Mouse (Mus musculus) hindbrain, postnatal 0 days (tissue): ENCODE measurements around the gene Kcnab1. TPM values are rescaled to one million over a fixed set of nuclear protein-coding genes. Genes with fewer than 3 reads are reported as not detected.

Experiments used
- ATAC-seq: fragments of 200-750 bp; cut with Nextera tagmentation; 2 replicates; pipeline ENCODE4 v1.8.0; 2017; ENCODE audit warnings: mild to moderate bottlenecking, moderate TSS enrichment, moderate library complexity
- DNase-seq: peaks from one replicate; pipeline ENCODE4 v3.0.0-alpha.2; 2015; ENCODE audit warnings: low spot score
- H3K27ac ChIP-seq: fragments of 300-500 bp; sonication (generic); 2 replicates; pipeline ENCODE4 v1.5.1; 2014; ENCODE audit warnings: mild to moderate bottlenecking
- H3K27me3 ChIP-seq: fragments of 300-500 bp; sonication (generic); 2 replicates; pipeline ENCODE4 v1.6.1; 2014; ENCODE audit warnings: low read length, mixed read lengths; ENCODE audit not compliant: insufficient read depth
- H3K36me3 ChIP-seq: fragments of 300-500 bp; sonication (generic); 2 replicates; pipeline ENCODE4 v1.6.1; 2014; ENCODE audit warnings: low read length, mixed read lengths; ENCODE audit not compliant: insufficient read depth
- H3K4me1 ChIP-seq: fragments of 300-500 bp; sonication (generic); 2 replicates; pipeline ENCODE4 v1.6.1; 2014; ENCODE audit warnings: antibody characterized with exemption, low read length, mixed read lengths; ENCODE audit not compliant: insufficient read depth
- H3K4me2 ChIP-seq: fragments of 300-500 bp; sonication (generic); 2 replicates; pipeline ENCODE4 v1.6.1; 2014; ENCODE audit warnings: low read depth, mild to moderate bottlenecking, low read length, moderate library complexity, mixed read lengths
- H3K4me3 ChIP-seq: fragments of 300-500 bp; sonication (generic); 2 replicates; pipeline ENCODE4 v1.5.1; 2014; ENCODE audit warnings: low read length
- H3K9ac ChIP-seq: fragments of 300-500 bp; sonication (generic); replicated peaks from 2 replicates; pipeline ENCODE4 v1.6.1; 2014; ENCODE audit warnings: mild to moderate bottlenecking, low read length, moderate library complexity, mixed read lengths
- H3K9me3 ChIP-seq: fragments of 300-500 bp; sonication (generic); 2 replicates; pipeline ENCODE4 v1.6.1; 2016; ENCODE audit warnings: low read length, mixed read lengths
- CTCF ChIP-seq: IDR thresholded peaks from 2 replicates; pipeline ENCODE4 v1.5.1; 2016; ENCODE audit warnings: antibody characterized with exemption, control low read depth, low read depth
- WGBS: fragments of 180-500 bp; shearing (Covaris S2); extraction: QIAGEN DNeasy Blood & Tissue Kit; methylation state at CpG from one replicate; pipeline ENCODE4 v1.1.7; 2014; 5-methylcytosine and 5-hydroxymethylcytosine counted together
- polyA plus RNA-seq: library from polyadenylated mRNA; unstranded; fragments of >200 nt; fragmentation: Nextera tagmentation; extraction: Ambion mirVana; gene quantifications from 2 replicates; pipeline ENCODE4 v1.2.1, GENCODE M21; 2015
- total RNA-seq: library from RNA; depleted of rRNA; stranded (reverse); fragments of >200 nt; gene quantifications from 2 replicates; pipeline ENCODE4 v1.2.3, GENCODE M21; 2014

The Kcnab1 gene
- total and polyA plus RNA-seq, 2 experiments from 2014 or later: 6.3 to 11.3 TPM

DNA sequence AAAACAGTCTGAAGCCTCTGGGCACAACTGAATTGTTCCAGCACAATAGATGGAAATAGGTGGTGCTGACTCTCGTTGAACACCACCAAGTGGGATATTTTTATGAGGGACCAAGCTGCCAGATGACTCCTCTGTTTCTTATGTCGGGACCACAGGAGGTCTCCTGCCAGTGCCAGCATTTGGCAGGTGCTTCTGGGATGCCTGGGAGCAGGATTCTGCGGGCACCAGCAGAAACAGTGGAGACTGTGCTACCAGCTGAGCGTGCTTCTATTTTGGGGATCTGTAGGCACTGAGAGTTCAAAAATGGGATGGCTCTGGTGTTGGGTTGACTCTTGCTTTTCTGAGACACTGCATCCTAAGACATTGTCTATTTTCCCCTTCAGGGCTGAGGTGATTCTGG lies 190.0 kb downstream of the Kcnab1 start:
- Histone ChIP-seq H3K4me3 (no peak overlapping the region), H3K9ac (no peak overlapping the region), H3K27me3 (no peaks in the 10 kb centered on the region), H3K9me3 (no peaks in the 10 kb centered on the region), H3K4me1 (no peaks in the 10 kb centered on the region), H3K27ac (no peak overlapping the region), H3K36me3 (no peaks in the 10 kb centered on the region), H3K4me2 (no peak overlapping the region)
- no peak for TF ChIP-seq CTCF
- DNase-seq: no peak
- WGBS: 61% methylated on average over 4 of the region's 4 CpGs
- no peak for ATAC-seq

- Histone ChIP-seq H3K9me3 (no peaks in the 10 kb centered on the region), H3K27me3 (no peaks in the 10 kb centered on the region), H3K27ac (no peak overlapping the region), H3K4me3 (no peak overlapping the region), H3K9ac (no peak overlapping the region), H3K36me3 (no peaks in the 10 kb centered on the region), H3K4me1 (no peaks in the 10 kb centered on the region), H3K4me2 (no peak overlapping the region)
- TF ChIP-seq CTCF: no peak
- 55% methylated on average over 3 of the region's 3 CpGs for WGBS
- ATAC-seq (no peak), DNase-seq (no peak)
Observed at GRCm38 (mm10) chr3:65301531-65301930, 192.3 kb downstream of the Kcnab1 start.

DNA sequence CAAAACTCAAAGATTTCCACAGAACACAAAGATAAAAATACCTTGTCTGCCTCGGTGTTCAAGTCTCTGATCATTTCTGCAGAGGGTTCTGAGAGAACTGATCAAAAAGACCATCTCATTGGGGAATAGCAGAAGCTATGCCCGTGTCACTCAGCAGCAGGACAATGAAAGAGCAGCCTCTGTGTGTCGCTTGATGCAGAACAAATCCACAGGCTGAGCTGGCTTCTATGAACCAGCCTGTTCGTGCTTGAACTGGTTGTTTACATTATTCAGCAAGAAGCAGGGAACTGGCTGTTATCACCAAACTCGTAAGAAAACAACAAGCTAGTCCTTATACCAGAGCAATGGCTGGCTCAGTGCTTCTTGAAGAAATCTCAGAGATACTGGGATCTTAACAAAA lies 193.4 kb downstream of the Kcnab1 start:
- WGBS: 13% methylated on average over 5 of the region's 5 CpGs
- ATAC-seq: peak; percentile 76
- DNase-seq: peak; percentile 51

DNA sequence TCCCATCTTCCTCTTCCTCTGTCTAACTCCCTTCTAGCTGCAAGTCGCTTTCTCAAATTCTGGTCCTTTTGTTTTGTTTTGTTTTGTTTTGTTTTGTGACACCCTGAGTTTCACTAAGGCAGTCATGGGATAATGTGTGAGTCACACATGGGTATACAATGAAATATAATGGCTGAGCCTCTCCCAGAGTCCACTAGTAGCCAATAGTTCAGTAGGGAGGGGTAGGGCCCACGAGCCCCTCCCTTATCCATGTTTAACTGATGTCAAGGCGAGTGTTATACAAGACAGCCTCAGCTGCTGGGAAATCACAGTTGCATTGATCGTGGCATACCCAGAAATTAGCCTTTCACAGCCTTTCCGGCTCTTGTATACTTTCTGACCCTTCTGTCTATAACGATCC lies 206.7 kb downstream of the Kcnab1 start:
- H3K9me3 ChIP-seq: no peaks in the 10 kb centered on the region
- DNase-seq (no peak), ATAC-seq (no peak)
- no peak overlapping the region for H3K4me3 ChIP-seq
- no peak overlapping the region for H3K4me2 ChIP-seq
- no peak overlapping the region for H3K27ac ChIP-seq
- no peak for TF ChIP-seq CTCF
- 66% methylated on average over 6 of the region's 6 CpGs for WGBS
- no peaks in the 10 kb centered on the region for H3K27me3 ChIP-seq
- H3K9ac ChIP-seq: no peak overlapping the region
- no peaks in the 10 kb centered on the region for H3K4me1 ChIP-seq
- no peaks in the 10 kb centered on the region for H3K36me3 ChIP-seq

More for the DNA sequence above, 193.4 kb downstream of the Kcnab1 start:
- Histone ChIP-seq H3K4me2 (no peak overlapping the region), H3K9me3 (no peaks in the 10 kb centered on the region), H3K27me3 (no peaks in the 10 kb centered on the region), H3K27ac (no peak overlapping the region), H3K4me3 (no peak overlapping the region), H3K36me3 (no peaks in the 10 kb centered on the region), H3K4me1 (no peaks in the 10 kb centered on the region), H3K9ac (no peak overlapping the region)
- TF ChIP-seq CTCF: no peak

DNA sequence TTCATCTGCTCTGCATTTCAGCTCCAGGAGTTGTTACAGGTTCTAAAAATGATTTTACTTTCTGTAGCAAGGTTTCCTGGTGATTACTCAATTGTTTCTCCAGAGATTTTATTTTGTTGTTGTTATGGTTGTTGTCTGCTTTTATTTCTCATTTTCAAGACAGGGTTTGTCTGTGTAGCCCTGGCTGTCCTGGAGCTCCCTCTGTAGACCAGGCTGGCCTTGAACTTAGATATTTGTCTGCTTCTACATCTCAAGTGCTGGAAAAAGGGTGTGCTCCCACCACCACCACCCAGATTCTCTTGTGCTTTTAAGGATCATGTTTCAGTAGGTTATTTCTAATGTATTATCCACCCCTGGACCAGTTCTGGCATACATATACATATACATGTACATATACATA lies 207.6 kb downstream of the Kcnab1 start:
- H3K4me1 ChIP-seq: no peaks in the 10 kb centered on the region
- no peak overlapping the region for H3K9ac ChIP-seq
- H3K27me3 ChIP-seq: no peaks in the 10 kb centered on the region
- 0 out of 2 replicates have a peak, but pooled peaks have one; percentile 13 for TF ChIP-seq CTCF
- no peak overlapping the region for H3K4me2 ChIP-seq
- ATAC-seq (no peak), DNase-seq (no peak)
- H3K36me3 ChIP-seq: no peaks in the 10 kb centered on the region
- H3K27ac ChIP-seq: no peak overlapping the region
- no peaks in the 10 kb centered on the region for H3K9me3 ChIP-seq
- no peak overlapping the region for H3K4me3 ChIP-seq

- ATAC-seq (no peak), DNase-seq (peak; percentile 59)
- no peak overlapping the region for H3K27ac ChIP-seq
- no peaks in the 10 kb centered on the region for H3K36me3 ChIP-seq
- no peaks in the 10 kb centered on the region for H3K4me1 ChIP-seq
- H3K27me3 ChIP-seq: no peaks in the 10 kb centered on the region
- 35% methylated on average over 10 of the region's 10 CpGs for WGBS
- no peak overlapping the region for H3K9ac ChIP-seq
- TF ChIP-seq CTCF: peak; percentile 58
- H3K4me3 ChIP-seq: no peak overlapping the region
- H3K9me3 ChIP-seq: no peaks in the 10 kb centered on the region
- no peak overlapping the region for H3K4me2 ChIP-seq
Observed at GRCm38 (mm10) chr3:65317876-65318537, 208.8 kb downstream of the Kcnab1 start.

GRCm38 (mm10) chr3:65319248-65320008 lies 210.2 kb downstream of the Kcnab1 start:
- ATAC-seq: no peak
- 72% methylated on average over 7 of the region's 7 CpGs for WGBS
- TF ChIP-seq CTCF: peak; percentile 65
- Histone ChIP-seq H3K9me3 (no peaks in the 10 kb centered on the region), H3K4me1 (no peaks in the 10 kb centered on the region), H3K36me3 (no peaks in the 10 kb centered on the region), H3K27me3 (no peaks in the 10 kb centered on the region), H3K4me2 (no peak overlapping the region), H3K4me3 (no peak overlapping the region), H3K9ac (no peak overlapping the region), H3K27ac (no peak overlapping the region)
- peak; percentile 62 for DNase-seq
